In genomic region chr10:30674825-30675224, GRCm38 (mm10) we compare ENCODE assay signal across 20 mouse cellular contexts.
"Had no signal": no experiment of that assay in that cellular context is flagged by ENCODE, and none has a peak within 500 bp of the region (broad histone marks: within the 10 kb centered on the region; RNA-seq: fewer than 3 reads in every experiment).

No protein-coding gene starts in this region.

- H3K27ac ChIP-seq: kidney, postnatal 0 days; layer of hippocampus, adult 2 months; limb, embryonic 10.5 days; limb, embryonic 13.5 days; liver, embryonic 14.5 days; macrophage had no signal

- H3K9ac ChIP-seq: limb, embryonic 13.5 days; liver, embryonic 14.5 days had no signal

- H3K9me3 ChIP-seq: limb, embryonic 10.5 days; limb, embryonic 13.5 days had no signal

- H3K36me3 ChIP-seq: limb, embryonic 10.5 days had no signal

- H3K27me3 ChIP-seq: limb, embryonic 13.5 days had no signal

- ATAC-seq: intestine, postnatal 0 days had no signal

- H3K4me3 ChIP-seq: layer of hippocampus, adult 2 months; limb, embryonic 10.5 days; limb, embryonic 13.5 days had no signal

- H3K4me2 ChIP-seq: limb, embryonic 13.5 days; midbrain, embryonic 11.5 days had no signal

- H3K4me1 ChIP-seq: limb, embryonic 10.5 days; limb, embryonic 13.5 days had no signal

- DNase-seq: kidney, adult 2 months; kidney, postnatal 25 days; layer of hippocampus, adult 9-11 months; liver; lung, adult 2 months; lung, postnatal 14 days; midbrain, embryonic 14.5 days; right cerebral cortex, adult 18-20 months; right cerebral cortex, postnatal 25 days; spleen, adult 18-20 months; thymus, adult 18-20 months; thymus, postnatal 36 days had no signal
